Mouse (Mus musculus) brain, adult 10 weeks (tissue): ENCODE results near the gene Usp17la. TPM values are rescaled to one million over a fixed set of nuclear protein-coding genes. Genes with fewer than 3 reads are reported as not detected.

Source experiments
- polyA plus RNA-seq: library from polyadenylated mRNA; stranded (reverse); fragments of 350-450 nt; fragmentation: Illumina TruSeq; extraction: RNeasy Lipid Tissue Mini Kit (QIAGEN cat#74804); gene quantifications from one replicate; pipeline ENCODE4 v1.2.3, GENCODE M21; 2015; ENCODE audit warnings: low read depth, low replicate concordance

Gene Usp17la
- not detected for polyA plus RNA-seq

DNA sequence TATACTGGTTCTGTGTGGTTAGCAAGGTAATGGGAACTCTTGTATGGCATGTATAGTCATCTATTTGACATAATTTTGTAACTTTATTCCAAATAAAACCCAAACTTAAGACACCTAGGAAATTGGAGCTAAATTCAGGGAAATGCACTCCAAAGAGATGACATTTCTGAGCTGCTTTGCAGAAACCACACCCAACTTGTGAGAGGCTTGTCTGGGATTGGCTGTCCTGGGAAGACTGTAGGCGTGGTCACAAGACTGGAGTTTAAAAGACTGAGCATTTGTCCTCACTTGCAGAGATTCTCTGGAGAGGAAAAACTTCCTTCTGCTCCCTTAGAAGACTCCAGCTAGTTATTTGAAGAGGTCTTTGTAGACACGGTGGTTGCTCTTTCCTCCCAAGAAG lies at the start of gene Usp17la:
Gene Usp17la (plus strand): TSS at position 301 of the 400 bp plus-strand sequence.

GRCm38 (mm10) chr7:104842503-104842902 lies 14.3 kb upstream of the Usp17la start, which contains the start of gene Usp17lb:
TSS of gene Usp17lb (minus strand) at chr7:104842603.

GRCm38 (mm10) chr7:104877731-104878130 lies 20.9 kb downstream of the Usp17la start, which contains the start of gene Olfr665:
TSS of gene Olfr665 (plus strand) at chr7:104878031.

GRCm38 (mm10) chr7:104895852-104896251 lies 39.0 kb downstream of the Usp17la start, which contains the start of gene Olfr666:
TSS of gene Olfr666 (minus strand) at chr7:104895952.

Other genes with a start within 250 kb of the Usp17la start
- gene Olfr656, start 243.1 kb upstream of the Usp17la start, polyA plus RNA-seq, result not detected
- gene Olfr657, start 232.2 kb upstream of the Usp17la start, polyA plus RNA-seq, result not detected
- gene Olfr658, start 209.7 kb upstream of the Usp17la start, polyA plus RNA-seq, result 0.19 TPM
- gene Olfr659, start 190.3 kb upstream of the Usp17la start, polyA plus RNA-seq, result not detected
- not detected for gene Olfr661, start 170.5 kb upstream of the Usp17la start, polyA plus RNA-seq
- gene Usp17le, start 79.5 kb upstream of the Usp17la start, polyA plus RNA-seq, result not detected
- not detected for gene Usp17lb, start 14.4 kb upstream of the Usp17la start, polyA plus RNA-seq
- gene Olfr665, start 21.0 kb downstream of the Usp17la start, polyA plus RNA-seq, result not detected
- gene Olfr666, start 38.9 kb downstream of the Usp17la start, polyA plus RNA-seq, result not detected
- not detected for gene Olfr667, start 64.5 kb downstream of the Usp17la start, polyA plus RNA-seq
- gene Olfr668, start 71.0 kb downstream of the Usp17la start, polyA plus RNA-seq, result not detected
- not detected for gene Olfr669, start 77.2 kb downstream of the Usp17la start, polyA plus RNA-seq
- gene Olfr670, start 105.6 kb downstream of the Usp17la start, polyA plus RNA-seq, result not detected
- not detected for gene Olfr671, start 122.1 kb downstream of the Usp17la start, polyA plus RNA-seq
- gene Olfr672, start 145.0 kb downstream of the Usp17la start, polyA plus RNA-seq, result not detected
- gene Olfr675, start 171.5 kb downstream of the Usp17la start, polyA plus RNA-seq, result not detected
- gene Olfr676, start 175.7 kb downstream of the Usp17la start, polyA plus RNA-seq, result not detected
- gene Olfr677, start 194.4 kb downstream of the Usp17la start, polyA plus RNA-seq, result not detected
- not detected for gene Olfr678, start 207.5 kb downstream of the Usp17la start, polyA plus RNA-seq
- not detected for gene Olfr679, start 224.2 kb downstream of the Usp17la start, polyA plus RNA-seq
- not detected for gene Olfr680-ps1, start 235.8 kb downstream of the Usp17la start, polyA plus RNA-seq